Mouse (Mus musculus) MEL (cell line): ENCODE measurements around the gene Plcxd1. TPM values are rescaled to one million over a fixed set of nuclear protein-coding genes. Genes with fewer than 3 reads are reported as not detected.

Source experiments
- DNase-seq: peaks from one replicate; pipeline ENCODE4 v3.0.0; 2011; ENCODE audit warnings: low read depth, low spot score
- H3K27ac ChIP-seq: 2 replicates; pipeline ENCODE4 v1.5.1; 2012; ENCODE audit warnings: low read depth, mild to moderate bottlenecking, control low read depth, low read length, moderate library complexity; ENCODE audit not compliant: control insufficient read depth
- H3K27me3 ChIP-seq, 2 experiments: fragments of 150-350 bp in 1 of 2; sonication (generic) in 1 of 2; 2 replicates each; pipeline ENCODE4 v1.6.1; 2012; ENCODE audit warnings: low read length in 2 of 2, mild to moderate bottlenecking in 2 of 2, improper control_type of control experiment in 1 of 2, moderate library complexity in 1 of 2; ENCODE audit not compliant: insufficient read depth in 2 of 2, control insufficient read depth in 1 of 2
- H3K36me3 ChIP-seq, 2 experiments: 2 replicates each; pipeline ENCODE4 v1.6.1; 2012 to 2014; ENCODE audit warnings: low read length in 2 of 2, improper control_type of control experiment in 1 of 2, inconsistent platforms in 1 of 2, mild to moderate bottlenecking in 1 of 2; ENCODE audit not compliant: insufficient read depth in 2 of 2, control insufficient read depth in 1 of 2
- H3K4me1 ChIP-seq, 2 experiments: fragments of 150-350 bp in 1 of 2; sonication (generic) in 1 of 2; 2 replicates each; pipeline ENCODE4 v1.6.1; 2012; ENCODE audit warnings: low read length in 2 of 2, improper control_type of control experiment in 1 of 2, mild to moderate bottlenecking in 1 of 2; ENCODE audit not compliant: insufficient read depth in 2 of 2, control insufficient read depth in 1 of 2
- H3K4me3 ChIP-seq, 2 experiments: fragments of 150-350 bp in 1 of 2; sonication (generic) in 1 of 2; 2 replicates each; pipeline ENCODE4 v1.5.1; 2012; ENCODE audit warnings: low read depth in 2 of 2, low read length in 2 of 2, mild to moderate bottlenecking in 2 of 2, moderate library complexity in 2 of 2, control low read depth in 1 of 2, improper control_type of control experiment in 1 of 2; ENCODE audit not compliant: control insufficient read depth in 1 of 2, insufficient read depth in 1 of 2
- H3K79me2 ChIP-seq: 2 replicates; pipeline ENCODE4 v1.6.1; 2012; ENCODE audit warnings: mild to moderate bottlenecking, low read length, moderate library complexity; ENCODE audit not compliant: control insufficient read depth, poor library complexity, insufficient read depth
- H3K9ac ChIP-seq: 2 replicates; pipeline ENCODE4 v1.6.1; 2012; ENCODE audit warnings: low read depth, mild to moderate bottlenecking, control low read depth, low read length, moderate library complexity; ENCODE audit not compliant: control insufficient read depth, poor library complexity, severe bottlenecking
- H3K9me3 ChIP-seq: fragments of 150-350 bp; sonication (generic); replicated peaks from 2 replicates; pipeline ENCODE4 v1.6.1; 2012; ENCODE audit warnings: mild to moderate bottlenecking, low read length, improper control_type of control experiment, moderate library complexity; ENCODE audit not compliant: insufficient read depth
- CHD1 ChIP-seq: IDR thresholded peaks from 2 replicates; pipeline ENCODE4 v1.6.1; 2012; ENCODE audit warnings: low read depth, mild to moderate bottlenecking, inconsistent platforms, low read length, improper control_type of control experiment
- CHD2 ChIP-seq: IDR thresholded peaks from 2 replicates; pipeline ENCODE4 v1.6.1; 2011; ENCODE audit warnings: low read length, improper control_type of control experiment
- EP300 ChIP-seq, 2 experiments: IDR thresholded peaks; 2 replicates each; pipeline ENCODE4 v1.6.1; 2011; ENCODE audit warnings: improper control_type of control experiment in 2 of 2, low read length in 2 of 2, low read depth in 1 of 2, mild to moderate bottlenecking in 1 of 2
- GATA1 ChIP-seq: IDR thresholded peaks from 2 replicates; pipeline ENCODE4 v1.6.1; 2011; ENCODE audit warnings: low read depth, low read length, improper control_type of control experiment
- MAX ChIP-seq: IDR thresholded peaks from 2 replicates; pipeline ENCODE4 v1.6.1; 2011; ENCODE audit warnings: low read length, improper control_type of control experiment
- MAZ ChIP-seq: IDR thresholded peaks from 2 replicates; pipeline ENCODE4 v1.6.1; 2012; ENCODE audit warnings: low read depth, mild to moderate bottlenecking, inconsistent platforms, low read length, improper control_type of control experiment
- MYC ChIP-seq: IDR thresholded peaks from 2 replicates; pipeline ENCODE4 v1.6.1; 2011; ENCODE audit warnings: low read depth, mild to moderate bottlenecking, low read length, improper control_type of control experiment, moderate library complexity
- NRF1 ChIP-seq: IDR thresholded peaks from 2 replicates; pipeline ENCODE4 v1.6.1; 2014; ENCODE audit warnings: low read depth, mild to moderate bottlenecking, inconsistent platforms, low read length, improper control_type of control experiment, moderate library complexity; ENCODE audit not compliant: poor library complexity, insufficient read depth, severe bottlenecking
- POLR2A ChIP-seq, 2 experiments: IDR thresholded peaks; 2 replicates each; pipeline ENCODE4 v1.6.1; 2011 to 2012; ENCODE audit warnings: low read length in 2 of 2, mild to moderate bottlenecking in 2 of 2, control low read depth in 1 of 2, improper control_type of control experiment in 1 of 2, low read depth in 1 of 2, moderate library complexity in 1 of 2; ENCODE audit not compliant: control insufficient read depth in 1 of 2, insufficient read depth in 1 of 2, poor library complexity in 1 of 2
- RAD21 ChIP-seq: IDR thresholded peaks from 2 replicates; pipeline ENCODE4 v1.6.1; 2011; ENCODE audit warnings: mild to moderate bottlenecking, low read depth, low read length, improper control_type of control experiment
- USF1 ChIP-seq: IDR thresholded peaks from 2 replicates; pipeline ENCODE4 v1.6.1; 2014; ENCODE audit warnings: low read depth, mild to moderate bottlenecking, inconsistent platforms, low read length, improper control_type of control experiment, moderate library complexity
- polyA plus RNA-seq, 2 experiments: library from polyadenylated mRNA; stranded (reverse) in 1 of 2; unstranded in 1 of 2; fragments of >175 nt in 1 of 2; fragments of >200 nt in 1 of 2; gene quantifications; 2 replicates each; pipeline versions ENCODE4 v1.2.1 to v1.2.4; 2012; ENCODE audit warnings: low replicate concordance in 2 of 2, low read depth in 1 of 2; ENCODE audit not compliant: insufficient read length in 2 of 2, insufficient read depth in 1 of 2, missing spikeins in 1 of 2
- total RNA-seq: library from RNA; depleted of rRNA; stranded (reverse); fragments of 300-350 nt; gene quantifications from 2 replicates; pipeline ENCODE4 v1.2.3, GENCODE M21; 2012

The Plcxd1 gene
- total and polyA plus RNA-seq, 3 experiments: 0.77 to 2.5 TPM; not detected in 1

DNA sequence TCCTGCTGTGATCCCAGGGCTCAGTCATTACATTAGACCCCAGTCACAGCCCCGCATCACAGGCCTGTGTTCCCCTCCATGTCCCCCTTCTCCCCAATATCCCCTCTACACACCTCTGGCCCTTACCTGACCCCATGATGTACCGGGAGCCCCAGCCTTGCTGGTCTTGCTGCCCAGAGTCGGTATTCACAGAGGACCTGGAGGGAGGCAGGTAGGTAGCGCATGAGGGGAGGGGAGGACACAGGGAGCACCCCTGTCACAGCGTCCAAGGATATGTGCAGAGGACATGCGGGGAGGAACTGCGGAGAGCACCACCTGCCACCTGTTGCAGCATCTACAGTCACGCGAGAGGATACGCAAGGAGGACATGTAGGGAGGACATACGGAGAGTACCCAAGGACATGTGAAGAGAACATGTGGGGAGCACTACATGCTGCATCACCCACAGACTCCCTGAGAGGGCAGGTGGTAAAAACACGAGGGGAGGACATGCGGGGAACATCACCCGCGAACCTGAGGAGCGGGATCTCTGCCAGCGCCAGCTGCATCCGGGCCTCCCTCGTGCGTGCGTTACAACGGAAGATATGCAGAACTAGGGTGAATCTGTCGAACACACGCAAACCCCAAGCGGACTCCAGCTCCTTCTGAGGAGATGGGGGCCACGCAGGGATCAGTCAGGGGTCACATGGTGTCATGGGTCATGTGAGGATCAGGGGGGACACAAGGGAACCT is 6.5 kb downstream of the Plcxd1 start:
- no peak overlapping the region for H3K27ac ChIP-seq
- no peak overlapping the region for H3K9ac ChIP-seq
- peaks cover 19% of the 10 kb centered on the region for H3K79me2 ChIP-seq
- H3K27me3 ChIP-seq: no peaks in the 10 kb centered on the region
- H3K4me3 ChIP-seq: peak overlapping the region in 1 of 2 experiments; percentile 81; a peak in 1 of 4 replicates
- TF ChIP-seq EP300 (IDR thresholded peaks at IDR 0.05; ENCODE audit: low read depth in 1 of 2, low read length in 2 of 2) (no peak), POLR2A (IDR thresholded peaks at IDR 0.05; ENCODE audit: control insufficient read depth in 1 of 2, insufficient read depth in 1 of 2, low read depth in 1 of 2, low read length in 2 of 2, poor library complexity in 1 of 2) (0 out of 4 replicates have a peak, but pooled peaks of 1 of the 2 experiments have one; percentile 15), MAZ (no peak), CHD2 (no peak), GATA1 (no peak), CHD1 (no peak)
- H3K9me3 ChIP-seq: no peaks in the 10 kb centered on the region
- DNase-seq: no peak
- H3K36me3 ChIP-seq: peaks cover 0 to 8% of the 10 kb centered on the region in 2 experiments; a peak in 3 of 4 replicates
- peaks cover 6 to 7% of the 10 kb centered on the region in 2 experiments for H3K4me1 ChIP-seq

DNA sequence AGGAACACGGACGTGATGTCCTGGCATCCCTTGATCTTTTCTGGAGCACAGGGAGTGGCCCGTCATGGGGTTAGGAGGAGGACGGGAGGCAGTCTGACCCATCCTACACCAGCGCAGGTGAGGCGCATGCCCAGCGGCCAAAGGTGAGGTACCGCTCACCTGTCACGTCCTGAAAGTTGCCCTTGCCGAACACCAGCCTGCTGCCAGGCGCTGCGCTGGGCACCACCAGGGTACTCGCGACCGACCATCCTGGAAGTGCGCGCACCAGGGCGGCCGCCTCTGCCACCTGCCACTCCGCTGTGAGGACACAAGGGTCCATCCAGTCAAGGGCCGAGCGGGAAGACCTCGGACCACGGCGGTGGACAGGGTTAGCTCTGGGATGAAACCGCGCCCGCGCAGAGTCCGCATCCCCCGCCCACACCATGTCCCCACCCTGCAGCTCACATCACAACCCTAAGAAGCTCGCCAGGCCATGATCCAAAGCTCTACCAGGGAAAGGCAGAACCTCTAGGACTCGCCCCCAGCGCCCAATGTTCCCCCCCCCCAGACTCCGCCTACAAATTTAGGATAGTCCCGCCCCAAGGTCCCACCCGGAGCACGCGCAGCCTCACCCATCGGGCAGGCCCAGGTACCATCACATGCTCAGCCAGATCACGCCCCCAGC is 7.3 kb downstream of the Plcxd1 start:
- H3K27ac ChIP-seq: peak overlapping the region; percentile 63
- peaks cover 6 to 7% of the 10 kb centered on the region in 2 experiments for H3K4me1 ChIP-seq
- no peaks in the 10 kb centered on the region for H3K9me3 ChIP-seq
- H3K79me2 ChIP-seq: peaks cover 19% of the 10 kb centered on the region
- H3K9ac ChIP-seq: peak overlapping the region; percentile 84
- no peaks in the 10 kb centered on the region for H3K27me3 ChIP-seq
- H3K36me3 ChIP-seq: peaks cover 0 to 8% of the 10 kb centered on the region in 2 experiments; a peak in 3 of 4 replicates
- no peak for TF ChIP-seq MYC
- no peak for TF ChIP-seq RAD21
- no peak for TF ChIP-seq MAX
- TF ChIP-seq USF1: 0 out of 2 replicates have a peak, but pooled peaks have one; percentile 25
- TF ChIP-seq NRF1: peak; percentile 68
- no peak for TF ChIP-seq GATA1
- H3K4me3 ChIP-seq: peak overlapping the region; percentile 81 to 87
- DNase-seq: no peak
